ENCODE assay signal across 26 mouse cellular contexts in the genomic region with DNA sequence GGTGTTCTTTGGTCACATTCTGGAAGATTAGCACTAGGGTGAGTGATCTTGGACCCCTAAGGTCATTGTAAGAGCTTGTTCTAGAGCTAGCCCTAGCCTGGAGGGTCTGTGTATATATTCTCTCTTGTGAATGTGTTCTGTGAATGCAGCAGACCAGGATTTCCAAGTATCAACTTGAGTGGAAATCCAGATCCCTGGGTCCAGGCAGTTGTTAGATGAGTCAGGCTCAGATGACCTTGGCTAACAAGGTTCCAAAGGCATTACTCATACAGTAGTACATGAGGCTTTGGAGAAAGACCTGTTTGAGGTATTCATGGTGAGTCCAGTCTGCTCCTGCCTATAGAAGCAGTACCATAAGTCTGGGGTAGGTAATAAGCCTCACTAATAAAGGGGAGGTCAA.
DNase-seq lines count a peak whose midpoint lies in the region; ATAC-seq and TF ChIP-seq lines count a peak whose summit lies in the region.
"Had no signal": no experiment of that assay in that cellular context is flagged by ENCODE, and none has a peak within 500 bp of the region (broad histone marks: within the 10 kb centered on the region; RNA-seq: fewer than 3 reads in every experiment).

No protein-coding gene starts in this region.

- H3K4me3 ChIP-seq in lung, postnatal 0 days (ENCODE audit: low read depth, low read length): no peak overlapping the region
- H3K4me3 ChIP-seq in limb, embryonic 12.5 days (replicated peaks): no peak overlapping the region
- no peak overlapping the region for H3K4me3 ChIP-seq in liver, embryonic 12.5 days
- H3K4me3 ChIP-seq: embryonic facial prominence, embryonic 10.5 days; embryonic facial prominence, embryonic 15.5 days; forebrain, embryonic 13.5 days; kidney, embryonic 15.5 days; left cerebral cortex, adult 2 months; liver, embryonic 13.5 days had no signal

- H3K27ac ChIP-seq in lung, postnatal 0 days (ENCODE audit: low read length): no peak overlapping the region
- peak overlapping the region; percentile 73 for H3K27ac ChIP-seq in limb, embryonic 12.5 days
- H3K27ac ChIP-seq in liver, embryonic 12.5 days: no peak overlapping the region
- H3K27ac ChIP-seq: embryonic facial prominence, embryonic 10.5 days; embryonic facial prominence, embryonic 15.5 days; forebrain, embryonic 13.5 days; hindbrain, embryonic 14.5 days; kidney, embryonic 15.5 days; left cerebral cortex, adult 2 months; liver, embryonic 13.5 days had no signal

- H3K27me3 ChIP-seq in lung, postnatal 0 days (replicated peaks; ENCODE audit: insufficient read depth, low read length): no peaks in the 10 kb centered on the region
- no peaks in the 10 kb centered on the region for H3K27me3 ChIP-seq in limb, embryonic 12.5 days
- H3K27me3 ChIP-seq in liver, embryonic 12.5 days (replicated peaks): no peaks in the 10 kb centered on the region
- H3K27me3 ChIP-seq: embryonic facial prominence, embryonic 15.5 days; forebrain, embryonic 13.5 days; kidney, embryonic 15.5 days; liver, embryonic 13.5 days had no signal

- peak; percentile 68 to 88 for DNase-seq in adrenal gland, adult (ENCODE audit: inconsistent age in 2 of 2, low spot score in 1 of 2)
- no peak for DNase-seq in adrenal gland, postnatal 25 days
- DNase-seq in lung, postnatal 0 days (ENCODE audit: low spot score): peak; percentile 10
- no peak for DNase-seq in lung, postnatal 14 days
- peak; percentile 35 for DNase-seq in adrenal gland, postnatal 10 days
- DNase-seq in cerebellum, adult 18-20 months: no peak
- DNase-seq: cerebellum, adult 11 months; cerebellum, postnatal 14 days; gastrocnemius, postnatal 10 days; heart, postnatal 36 days; kidney, adult 18-20 months; kidney, postnatal 25 days; liver, embryonic 13.5 days; lung, adult 18-20 months; lung, postnatal 10 days had no signal

- H3K4me1 ChIP-seq in lung, postnatal 0 days (ENCODE audit: insufficient read depth, low read depth, low read length): no peaks in the 10 kb centered on the region
- peaks cover 42% of the 10 kb centered on the region for H3K4me1 ChIP-seq in limb, embryonic 12.5 days (replicated peaks)
- H3K4me1 ChIP-seq in liver, embryonic 12.5 days: no peaks in the 10 kb centered on the region
- H3K4me1 ChIP-seq: embryonic facial prominence, embryonic 15.5 days; forebrain, embryonic 13.5 days; kidney, embryonic 15.5 days; liver, embryonic 13.5 days had no signal

- H3K9ac ChIP-seq in lung, postnatal 0 days (replicated peaks; ENCODE audit: low read depth): no peak overlapping the region
- no peak overlapping the region for H3K9ac ChIP-seq in limb, embryonic 12.5 days (replicated peaks)
- no peak overlapping the region for H3K9ac ChIP-seq in liver, embryonic 12.5 days
- H3K9ac ChIP-seq: embryonic facial prominence, embryonic 15.5 days; forebrain, embryonic 13.5 days; hindbrain, embryonic 14.5 days; kidney, embryonic 15.5 days; liver, embryonic 13.5 days had no signal

- no peak for TF ChIP-seq CTCF in lung, postnatal 0 days (IDR thresholded peaks at IDR 0.05)

- no peaks in the 10 kb centered on the region for H3K36me3 ChIP-seq in lung, postnatal 0 days (ENCODE audit: insufficient read depth, low read length)
- no peaks in the 10 kb centered on the region for H3K36me3 ChIP-seq in limb, embryonic 12.5 days
- H3K36me3 ChIP-seq in liver, embryonic 12.5 days: no peaks in the 10 kb centered on the region
- H3K36me3 ChIP-seq: embryonic facial prominence, embryonic 10.5 days; embryonic facial prominence, embryonic 15.5 days; kidney, embryonic 15.5 days; liver, embryonic 13.5 days had no signal

- H3K9me3 ChIP-seq in lung, postnatal 0 days (ENCODE audit: low read length): no peaks in the 10 kb centered on the region
- H3K9me3 ChIP-seq in limb, embryonic 12.5 days: no peaks in the 10 kb centered on the region
- no peaks in the 10 kb centered on the region for H3K9me3 ChIP-seq in liver, embryonic 12.5 days (replicated peaks)
- H3K9me3 ChIP-seq: embryonic facial prominence, embryonic 10.5 days; embryonic facial prominence, embryonic 15.5 days; forebrain, embryonic 13.5 days; kidney, embryonic 15.5 days had no signal

- H3K4me2 ChIP-seq in lung, postnatal 0 days (replicated peaks; ENCODE audit: low read depth, low read length): no peak overlapping the region
- H3K4me2 ChIP-seq in limb, embryonic 12.5 days: no peak overlapping the region
- H3K4me2 ChIP-seq in liver, embryonic 12.5 days: no peak overlapping the region
- H3K4me2 ChIP-seq: embryonic facial prominence, embryonic 15.5 days; forebrain, embryonic 13.5 days; heart, embryonic 11.5 days; hindbrain, embryonic 14.5 days; kidney, embryonic 15.5 days; liver, embryonic 13.5 days had no signal

- ATAC-seq in lung, postnatal 0 days: no peak
- no peak for ATAC-seq in limb, embryonic 12.5 days (ENCODE audit: insufficient number of reproducible peaks, insufficient read depth, low FRiP score, low TSS enrichment, low read depth)
- ATAC-seq in liver, embryonic 12.5 days: no peak
- ATAC-seq: activated CD4-positive, CD25-positive, alpha-beta regulatory T cell, adult 4 months; forebrain, embryonic 13.5 days; midbrain, embryonic 16.5 days had no signal

- no peak for TF ChIP-seq EP300 in lung, postnatal 0 days (IDR thresholded peaks at IDR 0.05)

Comparison
In these comparisons a context has a peak if more than half of its experiments do, and no peak if none do; other contexts are left out.
1. DNase-seq: peak in adrenal gland, adult (2 of 2), lung, postnatal 0 days (single experiment) and adrenal gland, postnatal 10 days (single experiment); none in adrenal gland, postnatal 25 days (single experiment), lung, postnatal 14 days (single experiment) and cerebellum, adult 18-20 months (0 of 2).